Mouse (Mus musculus) ZHBTc4 (cell line): ENCODE measurements around the gene Tmc5.
A peak's percentile ranks its signal among the peaks of the same experiment; 100 is the strongest.

ENCODE experiments used
- DNase-seq: peaks from one replicate; pipeline ENCODE4 v3.0.0-alpha.2; 2011; ENCODE audit warnings: low read depth, low spot score

The Tmc5 gene

DNA sequence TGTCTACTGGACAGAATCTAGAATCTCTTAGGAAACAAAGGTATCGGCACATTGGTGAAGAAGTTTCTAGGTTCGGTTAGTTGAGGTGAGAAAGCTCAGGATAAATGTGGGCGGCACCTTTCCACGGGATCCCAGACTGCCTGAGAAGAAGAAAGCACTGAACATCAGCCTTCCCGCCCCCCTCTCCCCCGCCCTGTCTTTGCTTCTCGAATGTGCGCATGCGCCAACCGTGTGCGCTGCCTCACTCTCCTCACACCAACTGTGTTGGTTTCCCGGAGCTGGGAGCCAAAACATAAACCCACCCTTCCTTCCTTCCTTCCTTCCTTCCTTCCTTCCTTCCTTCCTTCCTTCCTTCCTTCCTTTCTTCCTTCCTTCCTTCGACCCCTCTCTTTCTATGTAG, 13.6 kb downstream of the Tmc5 start:
- peak; percentile 86 for DNase-seq

DNA sequence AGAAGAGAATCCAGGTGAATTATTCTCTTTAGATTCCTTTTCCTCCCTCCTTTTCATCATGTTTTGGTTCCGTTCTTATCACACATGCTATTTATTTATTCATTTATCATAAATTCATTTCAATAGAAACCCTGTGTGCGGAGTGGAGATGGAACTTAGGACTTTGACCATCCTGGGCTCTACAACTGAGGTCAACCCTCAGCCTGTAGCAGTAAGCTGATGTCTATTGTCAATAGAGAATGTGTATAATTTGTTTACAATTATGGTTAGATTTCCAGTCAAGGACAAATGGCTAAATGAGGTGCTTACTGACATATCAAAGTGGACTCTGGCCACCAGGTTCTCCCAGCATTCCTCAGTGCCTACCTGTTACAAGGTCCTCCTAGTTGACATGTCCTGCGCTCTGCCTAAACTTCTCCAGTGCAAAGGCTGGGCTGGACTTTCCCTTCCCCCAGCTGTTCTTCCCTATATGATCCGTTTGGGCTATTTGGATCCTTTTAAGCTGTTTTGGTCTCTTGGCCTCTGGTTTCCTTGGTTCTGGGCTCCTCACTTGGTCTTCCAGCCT, 14.2 kb downstream of the Tmc5 start:
- no peak for DNase-seq

DNA sequence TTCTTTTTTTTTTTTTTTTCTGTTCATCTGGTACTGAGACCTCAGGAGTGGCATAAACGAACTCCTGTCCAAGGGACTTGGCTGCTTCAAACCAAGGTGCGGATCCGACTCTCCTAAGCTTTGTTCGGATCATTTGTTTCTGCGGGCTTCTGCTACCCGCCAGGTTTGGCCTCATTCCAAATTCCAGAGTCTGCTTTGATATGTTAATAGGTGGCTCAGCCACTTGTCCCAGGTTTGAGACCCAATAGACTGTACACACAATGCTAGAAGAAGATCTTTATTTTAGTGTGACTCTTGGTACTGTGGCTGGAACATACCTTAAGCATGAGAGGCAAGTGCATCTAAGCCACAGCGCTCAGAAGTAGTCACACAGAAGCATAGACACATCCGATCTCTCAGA, 14.8 kb downstream of the Tmc5 start:
- peak; percentile 92 for DNase-seq

DNA sequence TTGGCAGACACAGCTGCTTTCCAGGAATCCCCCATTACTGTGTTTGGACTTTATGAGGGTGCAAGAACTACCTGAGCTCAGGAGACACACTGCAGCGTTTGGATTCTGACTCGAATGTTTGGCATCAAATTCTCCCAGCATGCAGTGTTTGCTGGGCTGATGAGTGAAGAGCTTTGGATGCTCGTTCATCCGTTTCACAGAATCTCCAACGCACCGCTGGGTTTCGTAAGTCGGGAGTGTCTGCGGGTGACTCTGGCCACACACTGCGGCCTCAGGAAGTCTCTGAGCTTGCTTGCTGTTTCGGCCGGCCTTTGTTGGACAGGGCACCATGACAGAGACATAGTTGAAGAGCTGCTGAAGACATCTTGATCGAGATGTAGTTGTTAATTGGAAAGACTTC, 17.0 kb downstream of the Tmc5 start:
- no peak for DNase-seq

DNA sequence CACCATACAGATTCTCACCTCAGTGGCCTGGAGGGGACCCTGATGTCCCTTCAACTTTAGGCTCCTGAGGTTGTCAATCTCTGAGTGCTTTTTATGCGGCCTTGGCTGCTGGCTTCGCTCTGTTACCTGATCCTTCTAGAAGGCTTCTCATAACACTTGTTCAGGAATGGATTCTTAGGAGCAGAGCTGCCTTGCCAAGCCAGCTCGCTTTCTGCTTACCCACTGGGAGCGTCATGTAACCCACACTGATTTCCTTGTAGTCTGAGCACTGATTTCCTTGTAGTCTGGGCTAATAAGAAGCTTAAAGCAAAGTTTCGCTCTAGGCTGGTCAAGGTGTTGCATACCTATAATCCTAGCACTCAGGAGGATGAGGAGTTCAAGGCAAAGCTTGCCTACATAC, 21.0 kb downstream of the Tmc5 start:
- no peak for DNase-seq

DNA sequence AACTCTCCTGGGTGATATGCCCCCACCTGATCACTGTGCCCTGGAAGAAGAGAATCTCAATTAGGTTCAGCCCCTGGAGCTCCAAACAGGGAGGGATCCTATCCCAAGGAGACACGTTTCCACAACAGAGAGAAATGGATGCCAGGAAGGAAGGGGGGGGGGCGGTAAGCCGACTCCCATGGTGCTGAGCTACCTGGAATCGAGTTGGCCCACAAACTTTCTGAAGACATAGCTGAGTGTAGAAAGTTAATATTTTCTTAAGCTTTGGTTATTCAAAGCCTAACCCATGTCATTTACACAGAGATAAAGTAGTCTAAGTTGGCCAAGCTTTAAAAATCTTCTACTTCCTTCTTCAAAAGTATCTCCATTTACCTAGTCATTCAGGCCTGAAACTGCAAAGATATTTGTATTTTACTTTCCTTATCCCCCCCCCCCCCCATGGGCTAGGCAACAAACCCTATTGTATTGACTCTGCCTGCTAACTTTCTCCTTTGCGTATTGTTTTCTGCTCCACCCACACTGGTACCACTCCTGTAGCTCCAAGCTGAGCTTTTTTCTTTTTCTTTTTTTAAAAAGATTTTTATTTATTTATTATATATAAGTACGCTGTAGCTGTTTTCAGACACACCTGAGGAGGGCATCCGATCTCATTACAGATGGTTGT, 23.3 kb downstream of the Tmc5 start:
- DNase-seq, result no peak

DNA sequence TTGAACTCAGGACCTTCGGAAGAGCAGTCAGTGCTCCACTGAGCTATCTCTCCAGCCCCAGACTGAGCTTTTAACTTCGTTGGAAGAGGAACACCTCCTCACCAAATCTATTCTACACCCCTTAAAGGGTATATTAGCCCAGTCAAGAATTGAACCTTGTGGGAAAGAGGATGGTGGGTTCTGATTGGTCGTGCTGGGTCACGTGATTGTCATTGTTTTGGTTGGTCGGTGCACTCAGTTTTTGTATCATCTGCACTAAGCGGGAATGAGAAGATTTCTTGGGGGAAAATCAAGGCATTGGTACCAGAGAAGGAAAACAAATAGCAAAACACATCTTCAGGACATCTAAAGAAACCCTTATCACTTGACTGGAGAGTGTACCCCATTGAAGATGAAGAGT, 24.0 kb downstream of the Tmc5 start:
- no peak for DNase-seq

DNA sequence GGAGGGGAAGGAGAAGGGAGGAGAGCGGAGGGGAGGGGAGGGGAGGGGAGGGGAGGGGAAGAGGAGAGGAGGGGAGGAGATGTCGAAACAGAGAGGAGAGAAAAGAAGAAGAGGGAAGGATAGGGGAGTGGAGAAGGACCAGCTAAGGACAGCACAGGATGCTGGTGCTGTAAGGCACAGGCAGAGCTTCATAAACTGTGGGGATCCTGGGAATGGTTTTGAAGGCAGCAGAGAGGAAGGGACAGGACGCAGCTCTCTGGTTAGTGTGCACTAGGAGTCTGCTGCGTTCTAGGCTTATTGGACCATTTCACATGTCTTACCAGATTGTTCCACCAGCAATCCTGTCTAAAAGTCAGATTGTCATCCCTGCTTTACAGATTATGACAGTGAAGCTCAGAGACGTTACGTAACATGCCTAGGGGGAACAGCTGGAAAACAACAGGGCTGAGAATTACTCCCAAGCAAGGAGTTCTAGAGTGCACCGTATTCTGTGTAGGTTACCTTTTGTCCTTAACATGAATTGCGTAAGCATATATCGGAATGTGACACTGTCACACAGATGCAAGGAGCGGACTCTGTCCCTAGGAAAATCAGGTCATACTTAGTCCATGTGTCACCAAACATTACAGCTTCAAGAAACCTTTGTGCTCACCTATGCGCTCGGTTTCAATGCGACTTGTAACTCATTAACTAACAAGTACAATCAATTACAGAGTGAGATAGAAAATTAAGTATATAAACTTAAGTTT, 30.6 kb downstream of the Tmc5 start:
- DNase-seq, result no peak

DNA sequence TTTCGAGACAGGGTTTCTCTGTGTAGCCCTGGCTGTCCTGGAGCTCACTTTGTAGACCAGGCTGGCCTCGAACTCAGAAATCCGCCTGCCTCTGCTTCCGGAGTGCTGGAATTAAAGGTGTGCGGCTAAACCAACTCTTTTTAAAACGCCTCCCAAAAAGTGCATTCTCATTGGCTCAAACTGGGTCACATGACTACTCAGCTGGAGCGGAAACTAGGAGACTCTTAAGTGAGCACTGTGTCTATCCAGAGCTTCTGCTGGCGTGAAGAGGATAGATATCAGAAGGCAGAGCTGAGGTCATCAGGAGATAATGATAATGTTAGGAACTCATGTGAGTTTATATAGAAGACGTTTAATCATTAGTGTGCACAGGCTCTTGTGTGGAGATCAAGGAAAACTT, 36.0 kb downstream of the Tmc5 start:
- peak; percentile 59 for DNase-seq

DNA sequence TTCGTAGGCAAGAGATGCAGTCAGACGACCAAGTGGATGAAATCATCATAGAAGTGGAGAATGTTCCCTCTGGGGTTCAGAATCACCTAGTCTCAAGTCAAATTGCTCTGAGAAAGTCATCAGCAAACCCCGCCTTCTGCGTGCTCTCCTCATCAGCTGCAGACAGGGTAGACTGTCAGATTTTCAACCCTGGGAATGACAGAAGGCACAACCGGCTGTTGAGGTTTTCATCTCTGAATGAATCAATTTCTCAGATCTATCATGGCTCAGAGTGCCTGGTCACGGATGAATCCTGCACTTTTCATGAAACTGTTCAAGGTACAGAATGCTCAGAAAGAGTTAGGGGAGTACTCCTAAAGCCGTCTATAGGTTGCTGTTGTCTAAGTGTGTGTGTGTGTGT, 36.9 kb downstream of the Tmc5 start:
- no peak for DNase-seq

DNA sequence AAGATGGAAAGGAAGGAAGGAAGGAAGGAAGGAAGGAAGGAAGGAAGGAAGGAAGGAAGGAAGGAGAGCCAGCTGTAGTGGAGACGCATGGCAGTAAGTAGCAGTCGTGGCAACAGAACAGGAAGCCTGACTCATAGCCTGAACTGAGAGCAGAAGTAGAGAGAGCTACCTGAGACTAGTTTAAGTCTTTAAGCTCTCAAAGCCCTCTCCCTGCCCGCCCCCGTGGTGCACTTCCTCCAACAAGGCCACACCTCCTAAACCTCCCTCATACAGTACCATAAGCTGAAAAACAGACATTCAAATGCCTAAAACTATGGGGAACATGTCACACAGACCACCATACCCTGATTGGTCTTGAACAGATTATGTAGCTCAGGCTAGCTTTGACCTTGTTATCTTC, 40.4 kb downstream of the Tmc5 start:
- peak; percentile 25 for DNase-seq

DNA sequence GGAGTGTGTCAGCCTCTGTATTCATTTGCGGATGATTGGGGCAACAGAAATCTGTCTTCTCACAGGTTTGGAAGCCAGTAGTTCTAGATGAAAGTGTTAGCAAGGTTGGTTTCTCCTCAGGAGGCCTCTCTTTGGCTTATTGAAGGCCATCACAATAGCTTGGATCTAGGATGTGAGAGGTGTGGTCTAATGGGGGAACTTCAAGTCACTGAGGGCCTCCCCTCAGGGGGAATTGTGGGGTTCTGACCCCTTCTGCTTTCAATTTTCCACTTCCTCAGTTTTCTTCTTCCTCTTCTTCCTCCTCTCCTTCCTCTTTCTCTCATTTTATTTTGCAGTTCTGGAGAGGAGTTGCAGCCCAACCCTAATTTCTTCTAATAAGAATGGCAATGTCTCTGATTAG, 49.1 kb downstream of the Tmc5 start:
- no peak for DNase-seq

DNA sequence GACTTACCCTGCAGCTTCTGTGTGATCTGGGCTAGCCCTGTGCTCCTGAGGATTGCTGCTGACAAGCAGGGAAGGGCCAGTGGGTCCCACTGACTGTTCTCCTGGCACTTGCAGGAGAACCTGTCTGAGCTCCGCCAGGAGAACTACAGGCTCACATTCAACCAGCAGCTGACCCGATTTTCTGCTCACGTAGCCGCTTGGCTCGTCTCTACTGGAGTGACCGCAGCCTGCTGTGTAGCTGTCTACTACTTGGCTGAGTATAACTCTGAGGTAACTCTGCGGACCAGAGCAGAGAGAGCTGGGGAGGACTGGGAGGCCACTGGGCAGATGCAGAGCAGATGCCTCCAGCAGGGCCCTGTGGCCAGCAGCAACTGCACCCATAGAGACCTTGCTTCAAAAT, 52.2 kb downstream of the Tmc5 start:
- DNase-seq, result no peak

DNA sequence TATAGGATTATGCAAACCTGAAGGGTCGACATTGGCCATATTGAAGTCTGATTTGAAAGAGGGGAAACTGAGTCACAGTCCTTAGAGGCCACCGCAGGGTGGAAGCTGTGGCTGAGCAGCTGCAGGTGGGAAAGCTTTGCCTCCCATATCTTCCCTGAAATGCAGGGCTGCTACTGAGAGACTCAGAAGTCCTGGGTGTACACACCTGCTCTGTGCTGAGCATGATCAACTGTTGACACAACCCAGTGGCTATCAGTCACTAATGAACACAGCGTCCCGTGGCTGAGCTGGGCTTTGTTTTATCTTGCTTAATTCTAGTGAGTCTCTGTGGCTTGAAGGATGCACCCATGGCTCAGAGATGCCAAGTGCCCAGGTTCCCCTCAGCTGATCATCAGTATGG, 53.0 kb downstream of the Tmc5 start:
- no peak for DNase-seq

DNA sequence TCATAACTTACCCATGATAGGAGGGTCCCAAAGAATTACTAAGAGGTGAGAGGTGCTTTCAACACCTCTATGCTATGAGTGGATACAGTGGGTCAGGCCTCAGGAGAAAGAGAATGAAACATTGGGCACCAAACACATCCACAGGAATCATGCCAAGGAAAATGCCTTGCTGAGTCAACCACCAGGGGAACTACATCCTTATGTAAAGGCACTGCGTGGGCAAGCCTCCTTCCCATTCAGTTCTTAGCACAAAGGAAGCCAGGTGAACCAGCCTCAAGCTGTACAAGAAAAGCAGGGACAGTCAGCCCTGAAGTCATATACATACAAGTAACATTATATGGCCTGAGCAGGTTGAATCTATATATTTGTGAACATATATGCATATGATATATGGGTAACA, 53.8 kb downstream of the Tmc5 start:
- no peak for DNase-seq

DNA sequence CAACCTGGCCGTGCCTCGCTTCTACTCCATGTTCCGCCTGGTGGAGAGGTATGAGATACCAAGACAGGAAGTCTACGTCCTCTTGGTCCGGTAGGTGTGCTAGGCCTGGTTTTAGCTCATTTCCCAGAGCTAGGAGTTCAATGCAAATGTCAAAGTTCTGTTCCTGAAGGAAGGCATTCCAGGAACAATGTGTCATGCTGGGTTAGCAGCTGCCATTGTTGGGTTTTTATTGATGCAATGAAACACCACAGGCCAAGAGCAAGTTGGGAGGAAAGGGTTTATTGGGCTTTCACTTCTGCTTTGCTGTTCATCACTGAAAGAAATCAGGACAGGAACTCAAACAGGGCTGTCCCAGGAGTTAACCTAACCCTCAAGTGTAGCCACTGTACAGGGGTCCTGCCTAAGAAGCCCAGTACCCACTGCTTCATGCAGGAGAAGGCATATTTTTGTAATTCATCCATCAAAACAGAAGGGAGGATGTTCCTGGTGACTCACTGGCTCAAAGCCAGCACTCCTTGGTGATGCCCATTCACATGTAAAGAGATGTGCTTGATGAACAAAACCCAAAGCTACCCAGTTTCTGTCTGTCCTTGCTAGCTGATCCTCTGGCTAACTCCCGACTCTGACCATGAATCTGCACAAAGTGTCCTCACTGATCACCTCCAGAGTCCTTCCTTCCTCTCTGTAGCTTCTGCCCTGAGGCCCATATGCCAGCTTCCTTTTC, 55.6 kb downstream of the Tmc5 start:
- DNase-seq, result peak; percentile 80

DNA sequence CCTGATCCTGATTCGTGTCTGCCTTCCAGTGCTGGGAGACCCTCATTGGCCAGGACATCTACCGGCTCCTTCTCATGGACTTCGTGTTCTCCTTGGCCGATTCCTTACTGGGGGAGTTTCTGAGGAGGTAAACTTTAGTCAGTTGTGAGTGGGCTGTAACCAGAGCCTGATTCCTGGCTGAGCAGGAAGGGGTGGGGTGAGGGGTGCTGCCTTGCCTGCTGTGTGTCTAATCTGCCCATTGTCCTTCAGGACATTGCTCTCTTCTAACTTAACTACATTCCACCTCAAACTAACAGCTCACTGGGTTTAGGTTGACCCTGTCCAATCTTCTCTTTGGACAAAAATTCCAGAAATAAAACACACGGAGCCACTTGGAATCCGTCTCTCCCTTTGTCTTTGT, 59.6 kb downstream of the Tmc5 start:
- DNase-seq, result peak; percentile 83

DNA sequence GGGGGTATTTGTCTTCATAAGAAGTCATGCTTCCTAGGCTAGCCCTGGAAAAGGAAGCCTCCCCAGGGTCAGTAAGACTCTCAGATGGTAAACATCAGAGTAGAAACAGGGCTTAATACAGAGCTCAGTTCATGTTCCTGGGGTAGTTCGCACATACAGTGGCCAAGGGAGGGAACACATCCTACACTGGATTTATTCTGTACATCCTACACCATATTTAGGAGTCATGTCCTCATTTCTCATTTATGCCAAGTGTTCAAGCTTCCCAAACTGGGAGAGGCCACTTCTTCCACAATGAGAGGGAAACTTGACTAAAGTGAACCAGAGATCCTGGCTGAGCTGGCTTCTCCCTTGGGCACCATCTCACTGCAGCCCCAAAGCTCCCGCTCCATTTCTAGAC, 70.7 kb downstream of the Tmc5 start:
- no peak for DNase-seq

DNA sequence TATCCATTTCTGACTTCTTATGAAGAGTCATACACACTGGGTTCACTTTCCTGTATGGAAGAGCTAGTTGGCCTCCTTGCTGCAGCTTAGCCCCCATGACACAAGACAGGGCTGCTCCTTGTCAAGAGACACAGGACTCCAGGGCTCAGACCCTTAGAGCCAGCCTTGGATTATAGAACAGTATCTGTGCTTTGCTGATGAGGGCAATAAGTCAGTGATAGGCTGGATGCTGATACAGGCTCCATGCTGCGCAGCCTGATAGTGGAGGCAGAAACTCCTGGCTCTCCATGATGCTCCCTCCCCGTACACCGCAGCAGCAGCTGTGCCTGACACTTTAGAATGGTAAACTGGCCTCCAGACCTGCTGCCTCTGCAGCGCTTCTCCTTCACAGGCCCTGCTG, 73.0 kb downstream of the Tmc5 start:
- DNase-seq, result no peak

DNA sequence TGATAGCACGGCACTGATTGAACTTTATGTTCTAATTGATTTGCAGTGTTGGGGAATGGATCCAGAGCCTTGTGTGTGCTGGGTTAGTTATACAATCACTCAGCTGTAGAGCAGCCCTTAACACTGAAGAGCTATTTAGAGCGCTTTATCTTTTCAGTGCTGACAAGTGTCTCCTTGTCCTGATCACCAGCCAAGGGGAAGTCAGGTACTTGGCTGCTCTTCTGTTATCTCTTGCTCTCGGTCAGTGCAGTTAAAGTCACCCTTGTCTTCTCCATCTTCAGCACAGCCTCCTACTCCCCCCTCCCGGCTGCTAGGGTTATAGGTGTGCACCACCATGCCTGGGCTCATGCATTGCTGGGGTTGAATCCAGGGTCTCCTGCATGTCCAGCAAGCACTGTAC, 79.7 kb downstream of the Tmc5 start:
- no peak for DNase-seq

DNA sequence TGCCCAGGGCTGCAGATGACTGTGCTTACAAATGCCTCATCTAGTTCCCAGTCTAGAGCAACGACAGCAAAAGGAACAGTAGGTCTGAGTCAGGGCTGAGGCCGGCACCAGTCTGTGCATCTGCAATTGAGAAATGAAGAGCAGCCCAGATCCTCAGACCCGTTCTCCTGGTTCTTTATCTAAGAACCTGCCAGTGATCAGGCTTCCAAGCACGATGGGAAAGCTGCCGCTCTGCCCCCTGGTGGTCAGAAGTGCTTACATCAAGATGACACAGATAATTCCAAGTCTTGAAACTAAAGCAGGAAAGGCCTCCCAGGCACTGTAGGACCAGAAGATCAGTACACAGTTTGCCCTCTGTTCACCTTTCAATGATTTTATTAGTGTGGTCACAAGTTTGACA, 91.1 kb downstream of the Tmc5 start:
- peak; percentile 92 for DNase-seq

DNA sequence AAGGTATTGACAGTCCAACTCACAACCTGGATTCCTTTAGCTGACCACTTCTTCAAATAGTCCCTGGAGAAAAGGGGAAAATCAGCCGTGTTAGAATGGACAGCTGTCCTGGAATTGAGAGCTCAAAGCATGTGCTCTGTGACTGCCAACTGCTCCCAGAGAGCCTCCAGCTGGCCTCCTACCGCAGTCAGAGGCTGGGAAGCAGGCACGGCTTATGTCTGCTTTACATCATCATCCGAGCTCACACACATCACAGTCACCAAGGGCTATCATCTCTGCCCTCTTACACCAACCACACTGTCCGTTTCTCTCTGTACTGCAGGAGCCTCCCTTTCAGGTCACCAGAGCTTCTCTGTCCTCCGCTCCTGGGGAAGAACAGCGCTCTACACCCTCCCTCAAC, 92.0 kb downstream of the Tmc5 start:
- no peak for DNase-seq

DNA sequence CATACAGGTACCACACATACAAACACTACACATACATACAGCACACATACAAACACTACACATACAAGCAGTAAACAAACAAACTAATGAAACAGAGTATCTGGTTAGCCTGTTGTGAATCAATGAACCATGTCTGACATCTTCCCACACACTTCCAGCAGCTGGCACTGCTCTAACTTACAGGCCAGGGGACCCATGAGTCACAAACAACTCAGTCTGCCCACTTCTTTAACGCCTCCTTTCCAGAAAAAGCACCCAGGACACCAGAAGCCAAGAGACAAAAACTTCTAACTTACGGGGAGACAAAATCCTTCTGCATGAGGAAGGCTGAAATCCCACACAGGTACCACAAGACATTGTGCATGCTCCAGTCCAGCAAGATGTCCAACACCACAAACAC, 94.2 kb downstream of the Tmc5 start:
- DNase-seq, result no peak
